Mouse (Mus musculus): ENCODE results near the gene Bloc1s6.

GRCm38 (mm10) chr2:122781590-122782356 lies 43.5 kb downstream of the Bloc1s6 start:
- TF ChIP-seq POLR2A (IDR thresholded peaks at IDR 0.05; ENCODE audit: borderline replicate concordance, extremely low read depth, low read depth, low read length) = no peak
- TF ChIP-seq CTCF (IDR thresholded peaks at IDR 0.05; ENCODE audit: insufficient read depth, low read length) = no peak

Data from lung, adult 2 months (tissue).